Mouse (Mus musculus): ENCODE data around the gene Sgpp2.

Sgpp2 gene

DNA sequence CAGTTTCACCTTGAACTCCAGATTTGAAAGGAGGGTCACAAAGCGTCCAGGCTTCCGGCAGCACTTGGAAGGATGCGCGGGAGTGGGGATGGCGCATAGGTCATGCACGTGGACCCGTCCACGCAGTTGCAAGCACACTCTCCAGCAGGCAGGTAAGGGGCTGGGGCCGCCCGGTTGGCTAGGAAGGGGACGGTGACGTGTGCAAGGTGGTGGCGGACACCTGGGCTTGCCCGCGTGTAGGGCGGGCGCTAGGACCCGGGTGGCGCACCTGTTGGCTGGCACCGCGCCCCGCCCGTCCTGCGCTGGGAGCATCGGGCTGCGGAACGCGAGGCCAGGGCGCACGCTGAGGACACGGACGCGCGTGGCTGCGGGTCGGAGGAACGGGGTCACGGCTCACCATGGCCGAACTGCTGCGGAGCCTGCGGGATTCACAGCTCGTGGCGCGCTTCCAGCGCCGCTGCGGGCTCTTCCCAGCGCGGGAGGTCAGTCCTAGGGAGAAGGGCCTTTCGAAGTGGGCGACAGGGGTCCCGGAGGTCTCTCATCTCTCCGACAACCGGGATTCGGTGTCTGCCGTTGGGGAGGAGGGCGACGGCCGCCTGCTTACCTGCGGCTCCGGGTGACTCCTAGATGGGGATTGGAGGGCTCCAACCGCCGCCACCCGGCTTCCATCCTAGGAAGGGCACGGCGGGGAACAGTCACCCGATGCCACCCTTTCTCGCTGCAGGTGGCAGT lies at the start of gene Sgpp2:
Gene Sgpp2 (plus strand): TSS at position 325 of the 732 bp plus-strand sequence.
- in situ Hi-C loops (cut with MboI), result no loop called here

GRCm38 (mm10) chr1:78267519-78267918 lies 42.6 kb upstream of the Sgpp2 start:
- in situ Hi-C loops (cut with MboI), result no loop called here

DNA sequence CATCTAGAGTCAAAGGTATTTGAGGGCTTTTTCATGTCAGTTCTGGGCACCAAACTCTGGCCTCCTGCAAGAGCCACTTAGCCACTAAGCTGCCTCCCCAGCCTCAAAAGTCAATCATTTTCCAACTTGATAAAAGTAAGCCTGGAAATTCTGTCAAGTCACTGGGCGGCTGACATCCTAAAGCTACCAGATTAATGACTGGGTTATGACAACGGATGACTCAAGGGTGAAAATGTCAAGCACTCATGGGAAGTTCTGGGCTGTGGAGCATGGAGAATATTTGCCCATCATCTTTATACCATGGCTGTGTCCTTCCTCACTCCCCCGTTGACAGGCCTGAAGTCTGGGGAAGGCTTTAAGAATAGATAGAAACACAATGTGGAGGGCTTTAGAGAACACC lies 37.2 kb upstream of the Sgpp2 start:
- in situ Hi-C loops (cut with MboI), result no loop called here

DNA sequence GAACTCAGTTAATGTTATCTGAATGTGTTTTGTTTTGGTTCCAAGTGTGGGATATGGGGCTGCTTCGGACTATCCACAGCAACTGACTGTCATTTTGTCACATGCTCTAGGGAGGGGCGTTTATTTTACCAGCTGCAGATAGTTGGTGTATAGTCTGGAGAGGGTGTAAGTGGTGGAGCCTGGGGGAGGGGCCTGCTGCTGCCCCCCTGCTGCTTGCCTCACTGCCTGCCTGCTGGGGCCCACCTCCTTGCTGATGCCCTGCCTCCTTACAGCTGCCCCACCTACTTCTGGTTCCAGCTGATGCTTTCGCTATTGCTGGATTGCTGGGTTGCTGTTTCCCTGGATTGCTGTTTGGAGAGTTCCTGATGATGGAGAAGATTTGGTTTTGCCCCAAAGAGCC lies 31.0 kb upstream of the Sgpp2 start:
- in situ Hi-C loops (cut with MboI), result no loop called here

- in situ Hi-C loops (cut with MboI), result no loop called here
Measured at GRCm38 (mm10) chr1:78292397-78292796, 17.7 kb upstream of the Sgpp2 start.

- in situ Hi-C loops (cut with MboI), result no loop called here
Measured at GRCm38 (mm10) chr1:78299670-78300225, 10.4 kb upstream of the Sgpp2 start.

DNA sequence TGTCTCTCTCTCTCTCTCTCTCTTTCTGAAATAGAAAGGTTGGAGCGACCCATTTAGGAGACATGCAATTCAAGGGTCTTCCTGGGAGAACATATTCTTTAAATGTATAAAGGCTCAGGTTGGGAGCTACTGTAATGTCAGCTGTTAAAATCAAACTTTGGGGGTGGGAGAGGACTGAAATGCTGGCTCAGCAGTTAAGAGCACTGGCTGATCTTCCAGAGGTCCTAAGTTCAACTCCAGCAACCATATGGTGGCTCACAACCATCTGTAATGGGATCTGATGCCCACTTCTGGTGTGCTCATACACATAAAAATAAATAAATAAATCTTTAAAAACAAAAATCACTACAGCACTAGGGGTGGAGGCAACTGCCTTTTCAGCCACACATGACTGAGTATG lies 1.5 kb upstream of the Sgpp2 start:
- in situ Hi-C loops (cut with MboI), result no loop called here

- in situ Hi-C loops (cut with MboI), result no loop called here
Measured at GRCm38 (mm10) chr1:78309280-78309679, 865 bp upstream of the Sgpp2 start.

DNA sequence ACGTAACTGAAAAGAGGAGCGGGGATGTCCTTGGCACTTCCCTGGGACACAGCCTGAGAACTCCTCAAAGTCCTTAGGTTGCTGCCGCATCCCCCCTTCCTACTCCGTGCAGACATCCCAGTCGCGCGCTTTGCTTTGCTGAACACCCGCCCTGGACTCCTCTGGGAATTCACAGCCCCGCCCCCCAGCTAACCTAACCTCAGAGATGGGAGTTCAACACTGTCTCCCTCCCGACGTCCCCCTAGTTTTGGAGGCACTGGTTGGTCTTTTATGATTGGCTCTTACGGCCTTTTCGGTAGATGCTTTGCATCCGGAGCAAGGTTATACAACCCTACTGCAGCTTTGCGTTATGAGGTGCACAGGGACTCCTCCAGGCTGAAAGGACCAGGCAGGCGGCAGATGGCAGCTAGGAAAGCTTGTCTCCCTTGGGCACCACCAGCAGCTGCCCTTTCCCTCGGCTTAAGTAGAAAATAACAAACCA lies 756 bp downstream of the Sgpp2 start:
- in situ Hi-C loops (cut with MboI), result no loop called here

- in situ Hi-C loops (cut with MboI), result no loop called here
Measured at GRCm38 (mm10) chr1:78311482-78311881, 1.3 kb downstream of the Sgpp2 start.

- in situ Hi-C loops (cut with MboI), result no loop called here
Measured at GRCm38 (mm10) chr1:78312917-78313316, 2.8 kb downstream of the Sgpp2 start.

- in situ Hi-C loops (cut with MboI), result no loop called here
Measured at GRCm38 (mm10) chr1:78313961-78314360, 3.8 kb downstream of the Sgpp2 start.

GRCm38 (mm10) chr1:78318089-78318760 lies 8.1 kb downstream of the Sgpp2 start:
- in situ Hi-C loops (cut with MboI), result no loop called here

GRCm38 (mm10) chr1:78320291-78320690 lies 10.1 kb downstream of the Sgpp2 start:
- in situ Hi-C loops (cut with MboI), result no loop called here

- in situ Hi-C loops (cut with MboI), result no loop called here
Measured at GRCm38 (mm10) chr1:78322098-78322778, 12.1 kb downstream of the Sgpp2 start.

GRCm38 (mm10) chr1:78322844-78323243 lies 12.7 kb downstream of the Sgpp2 start:
- in situ Hi-C loops (cut with MboI), result no loop called here

- in situ Hi-C loops (cut with MboI), result no loop called here
Measured at GRCm38 (mm10) chr1:78324044-78324443, 13.9 kb downstream of the Sgpp2 start.

- in situ Hi-C loops (cut with MboI), result no loop called here
Measured at GRCm38 (mm10) chr1:78325851-78326250, 15.7 kb downstream of the Sgpp2 start.

DNA sequence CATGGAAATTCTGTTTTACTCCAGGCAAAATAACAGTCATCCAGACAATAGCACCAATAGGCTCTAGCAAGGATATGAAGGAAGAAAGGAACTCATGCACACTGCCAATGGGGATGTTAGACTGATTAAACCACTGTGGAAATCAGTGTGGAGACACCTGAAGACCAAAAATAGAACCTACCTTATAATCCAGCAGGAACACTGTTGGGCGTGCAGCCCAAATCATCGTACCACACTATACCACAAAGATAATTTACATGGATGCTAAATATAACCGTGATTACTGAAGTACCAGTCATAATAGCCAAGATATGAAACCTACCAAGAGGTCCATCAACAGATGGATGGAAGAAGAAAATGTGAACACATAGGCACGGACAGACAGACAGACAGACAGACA lies 18.5 kb downstream of the Sgpp2 start:
- in situ Hi-C loops (cut with MboI), result no loop called here

- in situ Hi-C loops (cut with MboI), result no loop called here
Measured at GRCm38 (mm10) chr1:78329861-78330260, 19.7 kb downstream of the Sgpp2 start.

GRCm38 (mm10) chr1:78330620-78331158 lies 20.5 kb downstream of the Sgpp2 start:
- in situ Hi-C loops (cut with MboI), result no loop called here

- in situ Hi-C loops (cut with MboI), result no loop called here
Measured at GRCm38 (mm10) chr1:78337726-78338125, 27.6 kb downstream of the Sgpp2 start.

All from mature B cell (primary cell).